Mouse (Mus musculus) T-helper 1 cell (primary cell): ENCODE data around the gene Hes7.

Source experiments
- in situ Hi-C: fragments of 300-600 bp; cut with MboI, MseI; formaldehyde crosslinking; loops from one replicate; pipeline ENCODE4 v1.15.1; 2025; ENCODE audit warnings: high pct_unique_total_duplicates

Gene Hes7

GRCm38 (mm10) chr11:69088103-69088855, 31.9 kb upstream of the Hes7 start, which contains the start of gene Vamp2:
TSS of gene Vamp2 (plus strand) at chr11:69088490.
- in situ Hi-C loops, result no loop called here

DNA sequence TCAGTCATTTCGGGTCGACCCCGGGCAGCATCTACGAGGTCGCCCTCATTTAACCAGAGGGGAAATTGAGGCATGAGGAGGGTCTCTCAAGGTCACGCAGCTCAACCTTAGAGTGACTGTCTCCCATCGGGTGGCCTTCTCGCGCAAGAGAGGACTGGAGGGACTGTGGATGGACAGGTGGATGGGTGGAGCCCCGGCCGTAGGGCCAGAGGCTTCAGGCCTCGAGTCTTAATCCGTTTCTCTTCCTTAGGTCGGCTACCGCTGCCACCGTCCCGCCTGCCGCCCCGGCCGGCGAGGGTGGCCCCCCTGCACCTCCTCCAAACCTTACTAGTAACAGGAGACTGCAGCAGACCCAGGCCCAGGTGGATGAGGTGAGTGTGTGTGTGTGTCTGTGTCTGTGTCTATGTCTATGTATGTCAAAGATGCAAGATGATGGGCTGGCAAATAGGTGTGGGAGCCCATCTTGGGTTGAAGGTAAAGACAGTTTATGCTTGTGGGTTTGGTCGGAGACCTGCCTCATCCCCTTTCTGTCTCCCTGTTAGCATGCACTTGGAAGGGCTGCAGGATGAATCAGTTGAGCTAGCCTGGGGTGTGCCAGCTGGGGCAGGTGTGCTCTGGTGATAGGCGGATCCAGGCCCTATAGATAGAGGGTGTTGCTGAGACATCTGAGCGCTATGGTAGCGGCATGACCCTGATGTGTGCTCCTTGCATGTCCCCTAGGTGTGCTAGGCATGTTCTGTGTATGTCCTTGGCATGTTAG, 31.2 kb upstream of the Hes7 start:
- in situ Hi-C loops, result no loop called here

DNA sequence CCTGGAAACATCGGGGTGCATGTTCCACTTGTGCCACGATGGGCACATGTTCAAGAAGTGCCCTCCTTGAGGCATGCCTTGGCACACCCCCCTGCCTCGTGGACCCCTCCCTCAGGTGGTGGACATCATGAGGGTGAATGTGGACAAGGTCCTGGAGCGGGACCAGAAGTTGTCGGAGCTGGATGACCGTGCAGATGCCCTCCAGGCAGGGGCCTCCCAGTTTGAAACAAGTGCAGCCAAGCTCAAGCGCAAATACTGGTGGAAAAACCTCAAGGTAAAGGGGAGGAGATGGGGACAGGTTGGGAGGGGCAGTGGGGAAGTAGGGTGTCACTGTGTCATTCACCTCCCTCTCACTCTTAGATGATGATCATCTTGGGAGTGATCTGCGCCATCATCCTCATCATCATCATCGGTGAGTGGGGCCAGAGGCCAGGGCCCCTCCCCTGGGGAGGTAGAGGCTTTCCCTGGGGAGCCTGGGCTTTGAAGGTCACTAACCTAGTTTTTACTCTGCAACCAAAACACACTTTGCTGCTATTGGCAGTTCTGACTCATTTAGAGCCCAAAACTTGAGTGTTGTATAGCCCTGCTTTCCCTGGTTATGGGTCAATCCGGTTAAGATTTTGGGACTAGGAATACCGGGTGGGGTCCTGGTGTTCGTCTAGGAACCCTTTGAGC, 30.5 kb upstream of the Hes7 start:
- in situ Hi-C loops, result loop anchor here (10.0 kb wide), 2 partner anchors 655 to 895 kb away; partner anchors contain the start of genes Ctdnep1, Elp5 and Pik3r5

GRCm38 (mm10) chr11:69090367-69090766, 29.8 kb upstream of the Hes7 start:
- in situ Hi-C loops, result loop anchor here (10.0 kb wide), 2 partner anchors 656 to 894 kb away; partner anchors contain the start of genes Ctdnep1, Elp5 and Pik3r5

GRCm38 (mm10) chr11:69091566-69092385, 28.4 kb upstream of the Hes7 start:
- in situ Hi-C loops, result loop anchor here (10.0 kb wide), 2 partner anchors 657 to 893 kb away; partner anchors contain the start of genes Ctdnep1, Elp5 and Pik3r5

DNA sequence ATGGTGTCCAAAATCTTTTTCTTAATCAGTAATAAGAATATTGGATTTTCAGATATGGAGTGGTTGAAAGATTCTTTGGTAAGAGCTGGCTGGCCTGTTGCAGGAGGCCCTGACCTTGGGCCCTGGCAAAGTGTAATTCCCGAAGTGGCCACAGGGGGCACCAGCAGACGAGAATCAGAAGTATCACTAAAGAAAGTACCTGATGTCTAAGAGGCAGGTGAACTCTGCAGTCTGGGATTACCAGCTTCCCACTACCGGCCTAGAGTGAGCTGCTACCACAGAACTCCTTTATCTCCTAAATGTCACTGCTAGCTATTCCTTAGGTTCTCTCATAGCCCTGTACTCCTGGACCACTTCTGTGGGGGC, 27.8 kb upstream of the Hes7 start:
- in situ Hi-C loops, result loop anchor here (10.0 kb wide), 2 partner anchors 658 to 892 kb away; partner anchors contain the start of genes Ctdnep1, Elp5 and Pik3r5

GRCm38 (mm10) chr11:69092871-69093270, 27.3 kb upstream of the Hes7 start:
- in situ Hi-C loops, result loop anchor here (10.0 kb wide), 2 partner anchors 658 to 892 kb away; partner anchors contain the start of genes Ctdnep1, Elp5 and Pik3r5

- in situ Hi-C loops, result loop anchor here (10.0 kb wide), 2 partner anchors 659 to 891 kb away; partner anchors contain the start of genes Ctdnep1, Elp5 and Pik3r5
Observed at GRCm38 (mm10) chr11:69093856-69094255, 26.3 kb upstream of the Hes7 start.

- in situ Hi-C loops, result loop anchor here (10.0 kb wide), 2 partner anchors 660 to 890 kb away; partner anchors contain the start of genes Ctdnep1, Elp5 and Pik3r5
Observed at GRCm38 (mm10) chr11:69094697-69095429, 25.3 kb upstream of the Hes7 start, which contains the start of gene Per1. TSS of gene Per1 (plus strand) at chr11:69095217.

GRCm38 (mm10) chr11:69095511-69096231, 24.5 kb upstream of the Hes7 start:
- in situ Hi-C loops, result loop anchor here (10.0 kb wide), 2 partner anchors 661 to 889 kb away; partner anchors contain the start of genes Ctdnep1, Elp5 and Pik3r5

DNA sequence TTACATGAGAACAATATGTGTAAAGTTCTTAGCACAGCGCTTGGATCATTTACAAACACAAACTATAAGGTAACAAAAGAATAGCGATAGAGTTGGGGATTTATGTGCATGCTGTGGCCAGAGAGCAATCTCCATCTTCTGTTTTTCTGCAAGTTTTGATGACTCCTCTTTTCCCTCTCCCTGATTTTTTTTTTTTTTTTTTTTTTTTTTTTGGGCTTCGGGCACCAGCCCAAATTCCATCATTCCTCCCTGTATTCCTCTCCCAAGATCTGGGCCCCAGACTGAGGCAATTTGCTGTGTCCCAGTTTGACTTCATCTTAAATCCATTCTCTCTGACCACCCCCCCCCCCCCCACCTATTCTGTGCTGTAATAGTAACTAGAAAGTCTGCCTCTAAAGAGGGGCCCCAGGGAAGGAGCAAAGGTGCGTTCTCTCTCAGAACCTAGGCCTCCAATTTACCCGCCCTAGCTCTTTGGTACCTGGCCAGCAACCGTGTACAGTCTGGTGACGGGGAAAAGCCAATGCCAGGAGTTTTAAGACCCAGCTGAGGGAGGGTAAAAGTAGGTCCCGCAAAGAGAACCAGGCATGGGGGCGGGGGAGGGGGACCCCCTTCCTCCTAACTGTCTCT, 23.7 kb upstream of the Hes7 start:
- in situ Hi-C loops, result loop anchor here (10.0 kb wide), 2 partner anchors 662 to 888 kb away; partner anchors contain the start of genes Ctdnep1, Elp5 and Pik3r5

GRCm38 (mm10) chr11:69096987-69097900, 23.0 kb upstream of the Hes7 start:
- in situ Hi-C loops, result loop anchor here (10.0 kb wide), 2 partner anchors 662 to 888 kb away; partner anchors contain the start of genes Ctdnep1, Elp5 and Pik3r5

GRCm38 (mm10) chr11:69098039-69098761, 22.0 kb upstream of the Hes7 start:
- in situ Hi-C loops, result loop anchor here (10.0 kb wide), 2 partner anchors 663 to 887 kb away; partner anchors contain the start of genes Ctdnep1, Elp5 and Pik3r5

DNA sequence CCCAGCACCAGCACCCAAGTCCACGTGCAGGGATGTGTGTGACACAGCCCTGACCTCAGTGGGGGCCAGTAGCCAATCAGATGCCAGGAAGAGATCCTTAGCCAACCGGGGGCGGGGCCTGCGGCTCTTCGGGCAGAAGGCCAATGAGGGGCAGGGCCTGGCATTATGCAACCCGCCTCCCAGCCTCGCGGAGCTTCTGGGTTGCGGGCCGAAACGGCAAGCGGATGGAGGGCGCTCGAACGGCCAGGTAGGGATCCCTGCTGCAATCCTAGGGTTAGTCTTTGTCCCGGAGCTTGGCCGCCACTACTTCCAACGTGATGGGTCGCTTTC, 21.5 kb upstream of the Hes7 start:
- in situ Hi-C loops, result loop anchor here (10.0 kb wide), 2 partner anchors 664 to 886 kb away; partner anchors contain the start of genes Ctdnep1, Elp5 and Pik3r5

DNA sequence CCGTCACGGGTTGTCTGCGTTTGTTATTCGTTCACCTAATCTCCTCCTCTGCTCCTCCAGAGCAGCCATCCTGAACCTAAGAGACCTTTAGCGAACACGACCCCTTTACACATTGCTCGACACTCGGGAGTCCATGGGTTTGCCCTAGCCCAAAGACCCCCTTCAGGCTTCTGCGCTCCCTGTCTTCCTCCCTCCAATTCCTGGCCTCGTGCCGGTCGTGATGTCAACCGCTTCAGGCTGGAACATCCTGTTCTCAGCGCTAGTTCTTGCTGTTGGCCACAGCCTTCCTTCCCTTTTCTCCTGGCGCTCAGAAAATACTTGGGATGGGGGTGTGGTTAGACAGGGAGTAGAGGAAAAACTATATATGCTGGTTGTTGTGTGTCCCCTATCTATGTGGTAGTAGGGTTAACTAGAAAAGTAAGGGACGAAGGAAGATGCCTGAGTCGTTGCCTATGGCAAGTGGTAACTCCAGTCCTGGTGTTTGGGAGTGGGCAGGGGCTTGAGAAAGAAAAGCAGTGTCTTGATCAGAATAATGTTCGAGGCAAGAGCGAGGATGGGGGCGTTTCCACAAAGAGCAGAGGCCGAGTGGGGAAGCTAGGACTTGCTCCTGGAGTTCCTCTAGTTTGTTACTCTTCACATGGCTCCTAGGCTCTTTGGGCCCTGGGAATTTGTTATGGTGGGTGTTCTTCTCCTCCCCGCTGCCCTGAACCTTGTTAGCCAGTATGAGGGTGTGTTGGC, 20.9 kb upstream of the Hes7 start:
- in situ Hi-C loops, result loop anchor here (10.0 kb wide), 2 partner anchors 665 to 885 kb away; partner anchors contain the start of genes Ctdnep1, Elp5 and Pik3r5

DNA sequence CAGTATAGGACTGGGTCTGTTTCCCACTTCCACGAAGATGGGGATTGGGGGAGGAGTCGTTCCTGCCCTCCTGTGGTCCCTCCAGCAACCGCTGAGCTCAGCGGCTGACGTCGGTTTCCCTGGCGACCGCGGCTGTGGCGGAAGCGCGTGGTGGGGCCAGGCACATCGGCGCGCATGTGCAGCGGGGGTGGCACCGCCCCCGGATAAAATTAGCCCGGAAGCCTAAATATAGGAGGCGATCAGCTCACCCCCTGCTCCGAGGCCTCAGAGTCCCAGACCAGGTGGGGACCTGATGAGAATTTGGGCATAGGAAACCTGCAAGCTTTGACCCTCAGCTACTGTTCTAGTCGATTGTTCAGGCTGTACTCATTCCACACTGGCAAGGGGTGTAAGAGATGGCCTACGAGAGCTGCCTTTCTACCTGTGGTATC, 20.3 kb upstream of the Hes7 start:
- in situ Hi-C loops, result loop anchor here (10.0 to 25.0 kb wide), 3 partner anchors 665 to 1137 kb away; partner anchors contain the start of genes 0610010K14Rik, Bcl6b, Ctdnep1 and Elp5
